Mouse (Mus musculus): ENCODE data around the gene Pabpc5. TPM values are rescaled to one million over a fixed set of nuclear protein-coding genes. Genes with fewer than 3 reads are reported as not detected.

The Pabpc5 gene
- polyA plus RNA-seq (2012; rRNA removed; ENCODE audit: low replicate concordance) = 0.09 TPM in 1 of 2 replicates, not detected in the other

DNA sequence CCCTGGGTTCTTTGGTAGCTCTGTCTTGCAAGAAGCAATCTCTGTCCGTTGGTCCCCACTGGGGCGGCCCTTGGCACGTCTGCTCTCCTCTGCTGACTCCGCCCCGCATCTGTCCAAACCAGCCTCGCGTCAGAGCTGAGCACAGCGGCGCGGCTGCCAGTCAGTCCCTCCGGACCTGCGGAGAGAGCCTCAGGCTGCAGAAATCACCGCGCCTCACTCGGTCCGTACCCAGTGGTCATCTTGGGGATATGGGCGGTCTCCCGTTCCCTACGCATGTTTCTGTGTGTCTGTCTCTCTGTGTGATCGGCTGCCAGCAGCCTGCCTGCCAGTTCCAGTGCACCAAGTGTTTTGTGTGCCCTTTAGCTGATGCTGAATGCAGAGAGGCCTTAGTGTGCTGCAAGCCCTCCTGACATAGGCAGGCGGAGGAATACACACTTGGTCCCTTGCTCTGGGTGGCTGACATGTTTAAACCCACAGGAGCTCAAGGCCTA lies at the start of gene Pabpc5:
Pabpc5 (plus strand) TSS at position 116 of the 491 bp plus-strand sequence.

Measured in mammary gland, adult 2 months (tissue).